Mouse (Mus musculus): Measurements from ENCODE around the gene Saxo2.

DNA sequence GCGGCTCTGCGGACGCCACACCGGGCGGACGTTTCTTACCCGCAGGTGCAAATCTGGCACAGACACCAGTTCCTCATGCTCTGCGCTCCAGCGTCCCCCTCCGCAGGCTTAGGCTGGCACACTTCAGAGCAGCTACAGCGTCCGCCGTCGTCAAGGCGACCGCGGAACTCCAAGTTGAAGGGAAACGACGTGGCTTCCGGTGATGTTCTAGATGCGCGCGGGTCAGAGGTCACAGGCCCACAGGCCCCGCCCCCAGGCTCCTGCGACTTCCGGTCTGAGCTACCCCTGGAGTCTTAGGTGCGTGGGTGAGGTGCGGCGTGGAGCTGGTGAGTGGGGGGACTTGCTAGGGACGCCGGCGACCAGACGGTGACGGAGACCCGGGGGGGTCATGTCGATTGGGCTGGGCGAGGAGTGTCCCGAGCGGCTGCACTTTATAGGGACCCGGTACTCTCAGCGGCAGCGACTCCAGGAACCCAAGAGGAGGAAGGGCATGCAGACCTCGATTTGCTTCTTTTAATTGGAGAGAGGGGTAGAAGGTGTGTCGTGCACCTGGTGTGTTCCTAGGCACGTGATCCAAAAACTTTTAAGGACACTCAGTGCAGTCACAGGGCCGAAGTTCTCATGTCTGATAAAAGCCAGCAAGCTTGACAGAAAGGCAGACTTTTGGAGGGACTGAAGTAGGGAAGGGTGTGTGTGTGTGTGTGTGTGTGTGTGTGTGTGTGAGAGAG lies at the start of gene Saxo2, which contains the start of gene Efl1:
- no peak for TF ChIP-seq EP300 (IDR thresholded peaks at IDR 0.05; ENCODE audit: low read depth)
- no peak for TF ChIP-seq CTCF (IDR thresholded peaks at IDR 0.05; ENCODE audit: low read depth)

Data from heart, postnatal 0 days (tissue).